Mouse (Mus musculus) fibroblast of lung, adult 2 months (primary cell): ENCODE measurements around the gene Nfkbie.

Experiments used
- DNase-seq: peaks from one replicate; pipeline ENCODE4 v3.0.0-alpha.2; 2011; ENCODE audit warnings: low read depth

The Nfkbie gene

DNA sequence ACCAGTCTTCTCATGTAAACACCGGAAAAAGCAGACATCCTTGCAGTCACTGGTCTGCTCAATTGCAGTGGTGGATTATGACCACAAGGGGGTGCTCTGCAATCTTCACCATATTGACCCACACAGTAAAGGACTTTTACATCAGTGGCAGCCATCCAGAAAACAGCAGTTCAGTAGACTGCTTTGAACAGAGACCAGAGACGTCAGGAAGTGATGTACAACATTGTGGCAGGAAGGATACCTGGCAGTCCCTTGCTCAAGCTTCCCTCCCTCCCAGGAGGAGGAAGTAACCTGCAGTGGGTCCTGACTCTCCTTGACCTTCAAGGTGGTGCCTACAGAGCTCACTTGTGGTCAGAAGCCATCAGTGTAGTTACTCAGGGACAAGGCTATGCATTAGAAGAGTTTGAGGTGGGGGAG, 26.1 kb downstream of the Nfkbie start:
- no peak for DNase-seq

DNA sequence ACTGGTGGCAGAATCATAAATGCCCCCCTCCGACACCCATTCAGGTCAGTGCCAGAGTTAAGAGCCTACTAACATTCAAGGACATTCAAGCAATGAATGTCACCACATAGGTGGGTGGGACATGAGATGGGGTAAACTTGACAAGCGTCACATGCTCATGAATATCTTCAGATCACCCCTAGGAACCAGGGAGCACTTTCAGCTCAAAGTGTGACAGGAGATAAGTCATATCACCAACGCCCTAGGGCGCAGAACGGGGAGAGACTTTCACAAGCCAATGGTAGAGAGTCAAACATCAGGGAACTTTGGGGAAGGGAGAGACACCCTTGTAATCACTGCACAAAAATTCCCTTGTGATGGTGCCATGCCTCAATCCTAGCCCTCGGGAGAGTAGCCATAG, 26.7 kb downstream of the Nfkbie start:
- DNase-seq, result no peak

DNA sequence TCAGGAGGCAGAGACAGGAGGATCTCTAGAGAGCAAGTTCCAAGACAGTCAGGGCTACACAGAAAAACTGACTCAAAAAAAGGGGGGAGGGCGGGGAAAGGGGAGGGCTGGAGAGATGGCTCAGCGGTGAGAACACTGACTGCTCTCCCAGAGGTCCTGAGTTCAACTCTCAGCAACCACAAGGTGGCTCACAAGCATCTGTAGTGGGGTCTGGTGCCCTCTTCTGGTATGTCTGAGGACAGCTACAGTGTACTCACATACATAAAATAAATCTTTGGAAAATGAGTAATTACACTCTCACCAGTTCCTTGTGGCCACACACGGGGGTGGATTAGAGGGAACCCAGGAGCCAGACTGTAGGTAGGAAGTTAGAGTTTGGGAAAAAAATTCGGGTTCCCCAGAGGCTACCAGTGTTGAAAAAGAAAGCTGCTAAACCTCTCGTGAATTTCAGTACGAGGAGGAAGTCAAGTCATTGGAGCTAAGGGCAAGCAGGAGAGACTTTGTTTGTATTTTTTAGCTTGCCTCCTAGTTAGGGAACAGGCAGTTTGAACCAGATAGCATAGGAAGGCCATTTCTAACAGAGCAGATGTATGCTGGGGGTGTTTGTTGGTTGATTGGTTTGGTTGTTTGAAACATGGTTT, 27.3 kb downstream of the Nfkbie start:
- DNase-seq, result no peak

DNA sequence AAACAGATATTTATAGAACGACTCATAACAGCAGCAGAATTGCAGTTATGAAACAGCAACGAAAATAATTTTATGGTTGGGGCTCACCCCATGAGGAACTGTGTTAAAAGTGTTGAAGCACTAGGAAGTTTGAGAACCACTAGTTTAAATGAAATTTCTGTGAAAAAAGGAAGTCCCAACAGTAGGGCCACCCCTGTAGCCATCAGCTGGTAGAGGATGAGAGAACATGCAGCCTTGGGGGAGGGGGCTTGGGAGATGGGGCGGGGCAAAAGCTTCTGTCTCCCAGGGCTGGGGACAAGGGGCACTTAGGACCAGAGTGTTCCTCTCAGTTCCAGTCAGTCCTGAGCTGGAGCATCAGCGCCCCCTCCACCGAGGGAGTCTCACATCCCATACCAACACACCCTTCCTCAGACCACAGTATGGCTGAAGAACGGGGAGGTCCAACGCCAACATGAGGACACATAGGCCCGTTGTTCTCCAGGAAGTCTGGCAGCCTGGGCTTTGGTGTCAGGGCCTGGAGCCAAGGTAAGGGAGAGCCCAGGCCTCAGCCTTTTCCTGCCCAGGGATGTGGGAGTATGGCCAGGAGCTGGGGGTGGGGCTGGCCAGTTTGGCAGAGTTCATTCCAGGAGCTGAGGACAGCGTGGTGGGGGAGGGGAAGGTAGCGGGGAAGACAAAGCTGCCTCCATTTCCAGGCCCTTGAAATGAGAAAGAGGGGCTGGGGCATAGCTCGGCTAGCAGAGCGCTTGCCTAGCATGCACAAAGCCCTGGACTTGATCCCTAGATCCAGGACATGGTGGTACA, 28.8 kb downstream of the Nfkbie start:
- peak; percentile 93 for DNase-seq

DNA sequence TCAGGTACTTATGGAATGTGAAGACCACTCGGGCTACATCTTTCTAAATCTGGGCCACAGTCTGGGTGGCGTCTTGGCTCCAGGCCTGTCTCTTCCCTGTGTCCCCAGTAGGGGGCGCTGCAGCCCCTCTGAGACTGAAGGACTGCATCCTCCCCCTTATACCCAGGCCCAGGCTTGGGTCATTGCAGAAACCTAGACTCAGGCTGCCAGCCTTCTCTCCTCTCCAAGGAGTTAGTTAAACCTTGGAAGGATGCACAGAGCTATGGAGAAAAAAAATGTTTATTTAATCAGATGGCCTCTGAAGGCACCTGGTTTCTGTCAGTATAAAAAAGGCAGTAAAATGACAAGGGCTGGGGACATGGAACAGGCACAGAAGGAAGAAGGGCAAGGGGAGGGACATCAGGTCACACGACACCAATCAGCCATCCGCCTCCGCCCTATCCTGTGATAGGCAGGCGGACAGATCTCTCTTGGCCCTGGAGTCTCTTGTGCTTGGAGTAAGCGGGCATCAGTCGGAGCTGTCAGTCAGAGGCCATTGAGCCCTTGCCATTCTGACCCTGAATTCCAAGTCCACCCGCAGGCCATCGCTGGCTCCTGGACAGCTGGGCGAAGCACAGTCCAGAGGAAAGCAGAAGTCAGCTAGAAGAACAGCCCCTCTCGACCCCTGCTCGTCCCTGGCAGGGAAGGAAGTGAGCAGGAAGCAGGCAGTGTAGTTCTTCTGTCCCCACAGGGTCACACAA, 29.6 kb downstream of the Nfkbie start:
- peak; percentile 68 for DNase-seq

DNA sequence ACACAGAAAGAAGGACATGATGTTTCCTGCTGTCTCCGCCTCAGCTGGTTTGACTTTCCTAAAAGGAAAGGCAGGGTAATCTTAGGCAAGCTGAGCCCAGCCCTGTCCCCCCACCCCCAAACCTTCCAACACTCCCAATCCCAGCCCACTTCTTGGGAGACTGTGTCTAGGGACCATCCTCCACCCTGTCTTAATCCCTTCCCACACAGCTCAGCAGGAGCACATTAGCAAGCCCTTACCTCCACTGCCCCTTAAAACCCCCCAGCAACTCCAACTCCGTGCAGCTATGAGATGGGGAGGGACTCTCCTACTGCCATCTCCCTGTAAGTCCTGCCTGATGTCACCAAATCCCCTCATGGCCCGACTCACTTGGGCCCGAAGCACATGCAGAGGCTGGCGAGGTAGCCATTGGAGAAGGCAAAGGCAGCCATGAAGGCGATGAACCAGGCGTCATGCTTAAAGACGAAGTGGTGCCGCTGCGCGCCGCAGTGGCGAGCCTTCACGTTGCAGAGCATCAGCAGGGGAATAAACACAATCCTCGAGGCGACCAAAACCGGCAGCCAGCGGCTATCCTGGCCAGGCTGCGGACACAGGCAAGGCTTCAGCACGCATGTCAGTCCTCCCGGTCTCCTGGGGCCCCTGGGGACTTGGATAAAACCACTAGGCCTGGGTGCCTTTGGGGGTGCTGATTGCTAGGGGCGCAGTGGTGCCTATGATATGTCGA, 30.4 kb downstream of the Nfkbie start:
- DNase-seq, result no peak

DNA sequence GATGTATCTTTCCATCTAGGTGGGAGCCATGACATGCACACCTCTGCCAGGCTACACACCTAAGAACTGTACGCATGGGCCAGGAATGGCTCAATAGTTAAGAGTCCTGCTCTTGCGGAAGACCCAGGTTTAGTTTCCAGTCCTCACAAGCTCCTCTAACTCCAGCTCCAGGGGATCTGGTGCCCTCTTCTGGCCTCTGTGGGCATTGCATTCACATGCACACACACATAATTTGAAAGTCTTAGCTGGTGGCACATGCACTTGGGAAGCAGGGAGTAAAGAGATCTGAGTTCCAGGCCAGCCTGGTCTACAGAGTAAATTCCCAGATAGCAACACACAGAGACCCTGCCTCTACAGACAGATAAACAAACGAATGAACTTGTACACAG, 30.9 kb downstream of the Nfkbie start:
- no peak for DNase-seq

DNA sequence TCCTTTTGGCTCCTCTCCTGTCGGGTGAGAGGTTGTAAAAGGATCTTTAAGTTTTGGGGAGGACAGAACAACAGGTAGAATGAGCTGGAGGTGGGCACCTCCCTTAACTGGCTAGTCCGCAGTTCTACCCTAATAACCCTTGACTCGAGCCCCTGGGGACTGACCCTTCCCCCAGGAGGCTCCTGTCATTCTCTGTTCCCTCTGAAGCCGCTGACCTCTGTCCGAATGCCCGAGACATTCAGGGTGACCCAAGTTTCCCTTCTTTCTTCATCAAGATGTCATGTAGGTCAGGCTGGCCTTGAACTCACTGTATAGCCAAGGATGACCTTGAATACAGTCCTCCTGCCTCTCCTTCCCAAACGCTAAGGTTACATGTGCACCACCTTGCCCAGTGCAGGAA, 32.9 kb downstream of the Nfkbie start:
- no peak for DNase-seq

DNA sequence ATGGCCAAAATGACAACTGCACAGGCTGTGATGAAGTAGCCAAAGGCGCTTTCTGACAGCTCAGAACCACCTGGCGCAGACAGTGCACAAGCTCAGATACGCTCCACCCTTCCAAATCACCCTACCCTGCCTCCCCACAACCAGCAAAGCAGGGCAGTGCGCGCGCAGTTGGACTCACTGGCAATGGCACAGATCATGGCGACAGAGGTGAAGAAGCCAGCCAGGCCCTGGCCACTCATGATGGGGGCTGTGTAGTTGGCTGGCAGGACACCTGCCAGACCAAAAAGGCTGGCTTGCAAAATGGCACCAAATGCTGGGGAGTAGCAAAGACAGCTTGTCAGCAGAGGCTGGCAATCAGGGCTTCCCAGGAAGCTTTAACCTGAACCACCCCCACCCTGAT, 33.7 kb downstream of the Nfkbie start:
- DNase-seq, result no peak

DNA sequence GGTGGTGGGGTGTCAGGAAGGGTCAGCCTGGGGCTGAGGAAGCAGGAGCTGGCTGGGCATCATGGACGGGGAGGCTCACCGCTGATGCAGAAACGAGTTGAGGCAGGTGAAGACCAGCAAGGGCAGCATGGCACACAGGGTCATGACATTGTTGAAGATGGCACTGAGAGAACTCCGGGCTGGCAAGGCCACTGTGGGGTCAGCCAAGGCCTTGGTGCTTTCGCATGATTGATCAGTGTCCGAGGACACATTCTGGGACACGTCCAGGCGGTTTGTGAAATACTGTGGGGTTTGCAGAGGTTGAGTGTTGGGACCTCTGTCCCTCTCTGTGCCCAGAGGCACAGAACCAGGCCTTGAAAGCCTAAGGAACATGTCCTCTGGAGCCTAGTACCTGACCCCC, 34.3 kb downstream of the Nfkbie start:
- DNase-seq, result no peak

DNA sequence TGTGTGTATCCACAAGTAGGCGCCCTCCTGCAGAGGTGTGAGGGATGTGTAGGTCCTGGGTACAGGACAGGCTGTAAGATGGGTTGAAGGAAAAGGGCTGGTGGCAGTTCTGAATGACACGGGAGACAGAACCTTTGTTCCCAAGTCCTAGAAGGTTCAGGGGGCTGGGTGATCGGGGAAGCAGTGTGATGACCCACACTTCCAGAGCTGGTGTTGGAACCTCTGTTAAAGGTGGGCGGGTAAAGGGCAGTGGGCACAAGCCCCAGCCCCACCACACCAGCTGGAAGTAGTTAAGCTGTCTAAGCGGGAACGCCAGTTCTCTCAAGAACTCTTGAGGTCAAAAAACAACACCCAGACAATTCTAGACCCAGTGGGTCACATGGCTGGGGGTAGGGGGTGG, 34.9 kb downstream of the Nfkbie start:
- DNase-seq, result no peak

DNA sequence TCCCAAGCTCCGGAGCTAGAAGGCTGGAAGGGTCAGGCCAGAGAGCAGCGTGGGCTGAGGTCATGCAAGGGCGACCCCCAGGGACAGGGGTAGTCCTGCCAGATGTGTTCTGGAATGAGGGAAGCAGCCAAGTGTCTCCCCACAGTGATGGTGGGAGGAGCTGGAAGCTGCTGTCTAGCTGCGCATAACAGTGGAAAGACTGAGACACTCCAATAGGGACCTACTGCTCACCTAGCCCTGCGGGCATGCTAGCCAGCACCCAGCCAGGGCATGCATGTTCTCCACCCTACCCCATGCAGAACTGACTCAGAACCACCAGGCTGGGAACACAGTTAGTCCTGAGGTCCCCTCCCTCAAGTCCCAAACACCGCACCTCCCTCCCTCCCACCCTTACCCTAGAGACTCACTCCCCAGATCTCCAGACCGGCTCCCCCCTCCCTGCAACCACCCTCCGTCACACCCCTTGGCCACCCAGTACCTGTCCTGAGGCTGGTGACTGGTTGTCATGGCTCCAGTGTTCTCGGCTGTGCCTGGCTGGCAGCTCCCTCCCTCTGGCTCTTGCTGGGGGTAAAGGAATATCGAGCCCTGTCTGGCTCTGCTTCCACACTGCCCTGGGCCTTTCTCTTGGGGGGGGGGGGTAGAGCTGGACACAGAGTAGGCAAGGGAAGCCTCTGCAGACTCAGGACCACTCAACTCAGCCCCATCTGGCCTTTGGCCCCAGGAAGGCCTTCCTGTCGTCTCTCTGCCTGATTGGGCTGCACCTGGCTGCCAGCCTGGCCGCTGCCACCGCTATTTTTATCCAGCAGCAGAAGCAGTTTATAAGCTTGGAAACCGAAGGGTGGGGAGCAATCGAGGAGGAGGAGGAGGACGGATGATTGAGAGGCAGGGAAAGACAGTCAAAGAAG, 36.5 kb downstream of the Nfkbie start:
- no peak for DNase-seq

DNA sequence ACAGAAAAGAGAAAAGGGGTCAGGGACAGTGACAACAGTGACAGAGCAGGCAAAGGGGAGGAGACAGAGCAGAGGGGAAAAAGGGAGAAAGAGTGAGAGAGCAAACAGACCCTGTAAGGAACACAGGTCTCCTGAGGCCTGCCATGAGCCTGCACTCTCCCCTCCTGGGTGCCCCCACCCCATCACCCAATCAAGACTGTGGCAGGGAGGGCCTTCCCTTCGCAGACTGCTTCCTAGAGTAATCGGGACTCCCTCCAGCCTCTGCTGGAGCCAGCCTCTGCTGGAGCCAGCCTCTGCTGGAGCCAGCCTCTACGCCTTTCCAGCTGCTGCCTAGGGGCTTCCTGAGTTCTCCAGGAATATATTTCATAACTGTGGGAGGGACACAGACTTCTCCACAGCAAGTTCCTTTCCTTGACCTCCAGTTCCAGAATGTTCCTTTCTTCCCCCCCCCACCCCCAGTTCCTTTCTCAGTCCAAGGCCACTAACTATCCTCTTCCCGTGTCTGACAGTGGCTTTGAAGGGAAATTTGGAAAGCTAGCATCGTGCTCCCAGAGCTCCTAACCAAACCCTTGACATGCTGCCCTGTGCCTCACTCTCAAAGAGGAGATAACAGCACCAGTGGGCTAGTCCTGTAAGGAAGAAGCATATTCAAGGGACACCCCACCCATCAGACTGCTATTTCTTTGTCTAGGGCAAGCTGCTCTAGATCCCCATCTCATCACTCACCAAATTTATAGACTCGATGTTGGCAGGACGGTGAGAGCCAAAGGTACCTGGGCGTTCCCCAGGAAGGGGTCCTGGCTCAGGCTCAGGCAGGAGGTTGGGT, 37.3 kb downstream of the Nfkbie start:
- no peak for DNase-seq

DNA sequence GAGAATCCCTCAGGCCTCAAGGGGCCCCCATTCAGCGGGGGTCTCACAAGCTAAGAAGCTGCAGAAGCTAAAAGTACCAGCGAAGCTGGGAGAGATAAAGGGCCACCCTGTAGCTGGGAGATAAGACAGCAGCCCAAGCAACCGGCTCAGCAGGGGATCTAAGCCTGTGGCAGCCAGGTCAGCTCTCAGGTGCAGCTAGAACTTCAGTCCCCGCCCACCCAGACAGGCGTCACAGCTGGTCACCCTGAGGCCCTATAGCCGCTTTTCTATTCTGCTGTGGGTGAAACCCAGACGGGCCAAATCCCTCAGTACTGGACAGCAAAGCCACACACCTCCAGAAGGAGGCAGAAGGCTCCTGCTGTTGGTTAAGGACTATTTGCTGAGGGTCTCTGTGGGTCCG, 38.0 kb downstream of the Nfkbie start:
- DNase-seq, result no peak

DNA sequence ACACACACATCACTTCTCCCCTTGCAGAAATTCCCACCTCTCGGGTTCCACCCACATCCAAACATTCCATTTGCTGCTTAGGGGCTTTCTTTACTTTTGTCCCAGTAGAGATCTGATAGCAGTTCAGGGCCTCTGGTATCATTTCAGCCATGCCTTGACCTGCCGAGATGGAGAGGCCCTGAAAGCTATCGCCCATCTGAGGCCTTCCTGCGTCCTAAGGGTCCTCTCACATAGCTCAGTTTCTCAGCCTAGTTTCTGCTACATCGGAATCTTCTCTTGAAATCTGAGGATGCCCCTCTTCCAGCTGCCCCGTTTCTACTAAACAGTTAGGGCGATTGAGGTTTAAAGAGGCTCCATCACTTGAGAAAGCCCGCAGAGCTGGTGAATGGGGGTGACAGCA, 38.7 kb downstream of the Nfkbie start:
- no peak for DNase-seq

DNA sequence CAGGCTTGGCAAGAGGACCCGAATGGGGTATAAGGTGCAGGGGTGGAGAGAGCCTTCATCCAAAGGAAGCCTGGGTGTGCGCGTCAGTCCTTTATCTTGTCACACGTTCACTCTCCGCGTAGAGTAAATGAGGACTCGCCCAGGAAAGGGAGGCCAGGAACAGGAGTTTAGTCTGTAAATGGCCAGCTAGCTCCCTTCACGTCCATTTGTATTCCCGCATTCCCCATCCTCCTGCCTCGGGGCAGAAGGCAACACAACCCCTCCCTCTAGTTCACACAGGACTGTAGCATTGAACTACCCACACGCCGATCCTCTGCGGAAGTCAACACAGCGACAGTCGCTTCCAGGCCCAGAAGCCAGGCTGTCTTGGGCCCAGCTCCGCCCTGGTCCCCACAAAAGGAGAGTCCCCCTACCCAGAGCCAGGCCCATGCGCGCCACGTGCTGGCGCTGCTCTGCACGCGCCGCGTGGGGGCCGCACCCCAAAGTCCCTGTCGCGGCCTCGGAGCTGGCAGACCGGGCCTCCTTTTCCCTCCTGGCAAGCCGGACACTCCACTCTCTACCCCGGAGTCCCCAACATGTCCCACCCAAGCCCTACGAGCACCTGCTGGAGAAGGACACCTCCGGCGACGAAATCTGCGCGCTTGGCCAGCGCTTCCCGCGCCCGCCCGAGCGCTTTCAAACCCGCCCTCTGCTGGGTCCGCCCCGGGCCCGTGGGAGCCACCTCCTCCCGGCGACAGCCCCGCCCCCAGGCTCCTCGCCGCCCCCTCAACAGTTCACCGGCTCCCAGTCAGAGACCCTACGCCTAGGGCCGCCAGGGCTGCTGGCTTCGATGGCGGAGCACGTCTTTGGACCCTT, 39.6 kb downstream of the Nfkbie start:
- DNase-seq, result peak; percentile 28

DNA sequence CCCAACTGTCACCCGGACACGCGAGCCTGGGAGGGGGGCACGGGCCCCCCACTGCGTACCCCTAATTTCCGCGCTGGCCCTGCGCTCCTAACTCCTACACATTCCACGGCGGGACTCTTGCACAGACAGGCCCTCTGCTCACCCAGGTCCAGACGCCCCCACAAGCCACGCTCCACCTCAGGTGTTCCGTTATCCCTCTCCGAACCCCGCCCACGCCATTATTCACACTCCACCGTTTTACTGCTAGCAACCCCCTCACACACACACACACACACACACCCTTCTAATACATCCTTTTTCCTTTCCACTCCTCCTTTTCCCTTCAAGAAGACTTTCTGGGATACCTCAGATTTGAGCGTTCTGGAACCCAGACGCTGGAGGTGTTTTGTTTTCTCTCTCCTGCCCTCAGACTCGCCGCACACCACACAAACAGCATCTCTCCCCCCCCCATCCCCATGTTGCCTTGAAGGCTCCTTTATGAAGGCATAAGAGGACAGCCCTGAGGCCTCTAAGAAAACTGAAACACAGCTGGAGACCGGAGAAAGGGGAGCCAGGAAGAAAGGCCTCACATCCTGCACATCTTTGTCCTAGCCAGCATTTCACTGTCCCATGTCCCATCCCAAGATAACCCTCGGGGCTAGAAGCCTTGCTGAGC, 40.4 kb downstream of the Nfkbie start:
- DNase-seq, result peak; percentile 23

DNA sequence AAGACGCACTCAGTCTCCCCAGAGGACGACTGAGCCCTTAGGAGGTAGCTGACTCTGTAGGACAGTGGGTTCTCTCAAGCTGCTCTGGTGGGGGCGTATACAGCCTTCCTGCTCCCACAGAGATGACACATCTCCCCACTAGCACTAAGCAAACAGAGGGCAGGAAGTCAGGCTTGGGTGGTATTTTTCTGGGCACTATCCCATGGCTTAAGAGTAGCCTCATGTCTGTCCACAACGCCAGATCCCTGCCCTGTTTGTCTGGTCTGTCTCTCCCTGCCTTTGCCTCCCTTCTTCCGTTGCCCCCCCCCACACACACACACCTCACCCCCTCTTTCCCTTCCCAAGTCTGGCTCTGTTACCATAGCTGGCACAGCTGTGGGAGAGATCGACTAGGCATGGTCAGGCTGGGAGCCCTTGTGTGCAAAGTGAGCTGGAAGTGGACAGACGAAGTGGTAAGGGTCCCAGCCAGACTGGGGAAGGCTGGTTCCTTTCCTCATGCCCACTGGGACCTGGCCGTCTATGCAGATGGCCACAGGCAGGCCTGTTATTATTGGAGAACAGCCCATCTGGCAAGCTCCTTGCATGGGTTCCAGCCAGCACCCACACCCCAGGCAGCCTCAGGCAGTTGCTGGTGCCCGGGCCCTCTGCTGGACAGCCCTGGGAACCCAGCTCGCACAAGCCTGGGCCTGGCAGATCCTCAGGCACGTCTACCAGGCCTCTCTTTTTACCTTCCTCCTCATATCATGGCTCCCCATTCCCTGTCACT, 41.3 kb downstream of the Nfkbie start:
- DNase-seq, result peak; percentile 93
